Mouse (Mus musculus) testis, adult 2 months (tissue): Measurements from ENCODE around the gene Prkar2a.

Experiments
- CTCF ChIP-seq: fragments of 200-500 bp; IDR thresholded peaks from 2 replicates; pipeline ENCODE4 v1.5.1; 2012; ENCODE audit warnings: low read depth, mild to moderate bottlenecking, inconsistent platforms, low read length, moderate library complexity; ENCODE audit not compliant: control insufficient read depth, insufficient read depth, insufficient replicate concordance
- POLR2A ChIP-seq: fragments of 200-500 bp; IDR thresholded peaks from 2 replicates; pipeline ENCODE4 v1.6.1; 2012; ENCODE audit warnings: low read depth, mild to moderate bottlenecking, inconsistent platforms, low read length, moderate library complexity; ENCODE audit not compliant: control insufficient read depth

DNA sequence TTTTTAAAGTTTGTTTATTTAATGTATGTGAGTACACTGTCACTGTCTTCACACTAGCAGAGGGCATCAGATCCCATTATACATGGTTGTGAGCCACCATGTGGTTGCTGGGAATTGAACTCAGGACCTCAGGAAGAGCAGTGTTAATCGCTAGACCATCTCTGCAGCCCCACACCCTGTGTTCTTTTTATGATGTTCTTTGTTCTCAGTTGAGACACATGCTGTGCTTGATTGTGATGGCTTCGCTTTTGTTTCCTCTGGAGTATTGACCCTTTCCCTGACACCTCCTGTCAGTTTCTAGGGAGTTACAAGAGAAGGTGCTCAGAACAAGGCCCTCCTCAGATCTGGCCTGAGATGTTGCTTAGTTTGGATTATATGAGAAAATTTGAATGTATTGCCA lies 34.6 kb downstream of the Prkar2a start:
- TF ChIP-seq POLR2A (no peak), CTCF (no peak)
